Mouse (Mus musculus): ENCODE results near the gene Avpr2.

Gene Avpr2

GRCm38 (mm10) chrX:73910451-73910850 lies 18.5 kb downstream of the Avpr2 start:
- ChIA-PET POLR2A (interaction anchor here in 2 of 4 experiments (0.8 to 1.8 kb wide), 8 partner anchors 10 to 118 kb away, joined by 3 to 7 read pairs (median 3); partner anchors contain the start of genes Arhgap4 (in 1 of the 2), Irak1 (in 1 of the 2) and Naa10 (in 1 of the 2)), CTCF (interaction anchor here in 1 of 4 experiments (1.4 kb wide), 1 partner anchor 11 kb away, joined by 3 read pairs; the partner anchor contains the start of genes Arhgap4 and Naa10)

GRCm38 (mm10) chrX:73911156-73911555 lies 19.3 kb downstream of the Avpr2 start:
- ChIA-PET POLR2A (interaction anchor here in 2 of 4 experiments (1.0 to 1.6 kb wide), 5 partner anchors 10 to 118 kb away, joined by 3 to 6 read pairs (median 3); partner anchors contain the start of genes Arhgap4 (in 1 of the 2) and Naa10 (in 1 of the 2)), CTCF (no interaction called here)

- POLR2A ChIA-PET, result interaction anchor here in 2 of 4 experiments (0.6 to 1.6 kb wide), 3 partner anchors 9 to 55 kb away, joined by 3 read pairs; partner anchors contain the start of gene Hcfc1 (in 1 of the 2)
- CTCF ChIA-PET, result no interaction called here
These were observed 19.7 kb downstream of the Avpr2 start for GRCm38 (mm10) chrX:73911588-73911987.

- CTCF ChIA-PET, result interaction anchor here in 2 of 4 experiments (0.6 to 1.2 kb wide), 8 partner anchors 10 to 456 kb away, joined by 3 to 7 read pairs (median 4); partner anchors contain the start of genes Haus7 (in 1 of the 2) and Renbp (in 1 of the 2)
- POLR2A ChIA-PET, result interaction anchor here (0.6 to 11.2 kb wide), 72 partner anchors 8 to 909 kb away, joined by 3 to 196 read pairs (median 4); partner anchors contain the start of genes Renbp (in 3 of the 4), Bcap31 (in 2 of the 4), Hcfc1 (in 2 of the 4) and Abcd1 (in 1 of the 4)
These were observed 23.2 kb downstream of the Avpr2 start for GRCm38 (mm10) chrX:73914827-73915703.

GRCm38 (mm10) chrX:73916945-73917344 lies 25.0 kb downstream of the Avpr2 start:
- CTCF ChIA-PET, result interaction anchor here in 1 of 4 experiments (0.6 kb wide), 1 partner anchor 263 kb away, joined by 3 read pairs; no protein-coding TSS in a partner anchor
- POLR2A ChIA-PET, result interaction anchor here in 2 of 4 experiments (0.7 to 11.2 kb wide), 11 partner anchors 9 to 458 kb away, joined by 3 to 196 read pairs (median 4); partner anchors contain the start of genes Hcfc1 (in 2 of the 2), Renbp (in 2 of the 2), Haus7 (in 1 of the 2) and Srpk3 (in 1 of the 2)

GRCm38 (mm10) chrX:73918631-73919030 lies 26.7 kb downstream of the Avpr2 start:
- ChIA-PET POLR2A (interaction anchor here in 1 of 4 experiments (0.5 to 11.2 kb wide), 3 partner anchors 11 to 104 kb away, joined by 3 to 196 read pairs (median 3); partner anchors contain the start of gene Renbp), CTCF (no interaction called here)

GRCm38 (mm10) chrX:73921285-73921822 lies 29.5 kb downstream of the Avpr2 start:
- ChIA-PET POLR2A (interaction anchor here (0.6 to 15.1 kb wide), 36 partner anchors 8 to 507 kb away, joined by 3 to 334 read pairs (median 4); partner anchors contain the start of genes Renbp (in 3 of the 4), Hcfc1 (in 2 of the 4), Rpl10 (in 2 of the 4) and Abcd1 (in 1 of the 4)), CTCF (interaction anchor here in 3 of 4 experiments (0.8 to 1.2 kb wide), 6 partner anchors 9 to 124 kb away, joined by 3 to 4 read pairs (median 3); partner anchors contain the start of gene Renbp (in 2 of the 3))

- ChIA-PET CTCF (interaction anchor here in 3 of 4 experiments (0.8 to 1.2 kb wide), 6 partner anchors 9 to 124 kb away, joined by 3 to 4 read pairs (median 3); partner anchors contain the start of gene Renbp (in 2 of the 3)), POLR2A (interaction anchor here (0.6 to 15.1 kb wide), 36 partner anchors 7 to 507 kb away, joined by 3 to 334 read pairs (median 4); partner anchors contain the start of genes Renbp (in 3 of the 4), Hcfc1 (in 2 of the 4), Rpl10 (in 2 of the 4) and Abcd1 (in 1 of the 4))
These were observed 30.1 kb downstream of the Avpr2 start, which contains the start of the genes Arhgap4 and Naa10 for GRCm38 (mm10) chrX:73921823-73922549. TSS of gene Arhgap4 (minus strand) at chrX:73921870. TSS of gene Naa10 (minus strand) at chrX:73921944.

GRCm38 (mm10) chrX:73922550-73922882 lies 30.6 kb downstream of the Avpr2 start:
- ChIA-PET CTCF (interaction anchor here in 1 of 4 experiments (0.7 kb wide), 1 partner anchor 16 kb away, joined by 9 read pairs; no protein-coding TSS in a partner anchor), POLR2A (interaction anchor here (0.7 to 15.1 kb wide), 11 partner anchors 7 to 128 kb away, joined by 3 to 334 read pairs (median 10); partner anchors contain the start of genes Hcfc1 (in 2 of the 4) and Renbp (in 2 of the 4))

GRCm38 (mm10) chrX:73930402-73931062 lies 38.6 kb downstream of the Avpr2 start, which contains the start of gene Renbp:
TSS of gene Renbp (minus strand) at chrX:73930850.
- ChIA-PET POLR2A (interaction anchor here (0.5 to 15.1 kb wide), 96 partner anchors 9 to 498 kb away, joined by 3 to 334 read pairs (median 5); partner anchors contain the start of genes Arhgap4 (in 3 of the 4), Hcfc1 (in 3 of the 4), Naa10 (in 3 of the 4) and Haus7 (in 2 of the 4)), CTCF (interaction anchor here in 3 of 4 experiments (0.5 to 2.0 kb wide), 14 partner anchors 9 to 242 kb away, joined by 3 to 7 read pairs (median 3); partner anchors contain the start of genes Arhgap4 (in 2 of the 3), Naa10 (in 2 of the 3) and Irak1 (in 1 of the 3))

GRCm38 (mm10) chrX:73931871-73932270 lies 40.0 kb downstream of the Avpr2 start:
- POLR2A ChIA-PET, result interaction anchor here (1.0 to 15.1 kb wide), 24 partner anchors 9 to 473 kb away, joined by 3 to 334 read pairs (median 11); partner anchors contain the start of genes Arhgap4 (in 3 of the 4), Naa10 (in 3 of the 4), Hcfc1 (in 2 of the 4) and Haus7 (in 1 of the 4)
- CTCF ChIA-PET, result interaction anchor here in 1 of 4 experiments (0.8 to 2.0 kb wide), 4 partner anchors 10 to 135 kb away, joined by 3 to 6 read pairs (median 4); partner anchors contain the start of genes Arhgap4 and Naa10

GRCm38 (mm10) chrX:73941860-73942259 lies 50.0 kb downstream of the Avpr2 start:
- ChIA-PET POLR2A (interaction anchor here in 3 of 4 experiments (0.9 to 13.8 kb wide), 8 partner anchors 11 to 167 kb away, joined by 3 to 296 read pairs (median 8); partner anchors contain the start of genes Renbp (in 3 of the 3), Arhgap4 (in 2 of the 3), Hcfc1 (in 2 of the 3) and Naa10 (in 2 of the 3)), CTCF (no interaction called here)

- ChIA-PET POLR2A (interaction anchor here in 3 of 4 experiments (0.9 to 13.8 kb wide), 9 partner anchors 12 to 61 kb away, joined by 3 to 296 read pairs (median 5); partner anchors contain the start of genes Renbp (in 3 of the 3), Arhgap4 (in 2 of the 3), Hcfc1 (in 2 of the 3) and Naa10 (in 2 of the 3)), CTCF (no interaction called here)
These were observed 50.4 kb downstream of the Avpr2 start for GRCm38 (mm10) chrX:73942294-73942693.
